Mouse (Mus musculus) CH12.LX (cell line): Measurements from ENCODE around the gene Hmga2. TPM values are rescaled to one million over a fixed set of nuclear protein-coding genes. Genes with fewer than 3 reads are reported as not detected.

Experiments
- DNase-seq: peaks from one replicate; pipeline ENCODE4 v3.0.0-alpha.2; 2013; ENCODE audit errors: extremely low read depth
- H3K27ac ChIP-seq: 2 replicates; pipeline ENCODE4 v1.5.1; 2012; ENCODE audit warnings: low read depth, mild to moderate bottlenecking, control low read depth, moderate library complexity; ENCODE audit not compliant: insufficient read depth
- H3K27me3 ChIP-seq: replicated peaks from 2 replicates; pipeline ENCODE3; 2012; ENCODE audit warnings: inconsistent platforms
- H3K36me3 ChIP-seq, 2 experiments: replicated peaks in 1 of 2; 2 replicates each; pipeline versions ENCODE3 to v1.6.1; 2012; ENCODE audit warnings: inconsistent platforms in 1 of 2, low read length in 1 of 2, mild to moderate bottlenecking in 1 of 2, mixed read lengths in 1 of 2, moderate library complexity in 1 of 2; ENCODE audit not compliant: control insufficient read depth in 1 of 2, insufficient read depth in 1 of 2
- H3K4me1 ChIP-seq, 2 experiments: 2 replicates each; pipeline ENCODE4 v1.6.1; 2012; ENCODE audit warnings: inconsistent platforms in 1 of 2, moderate library complexity in 1 of 2; ENCODE audit not compliant: insufficient read depth in 2 of 2, control insufficient read depth in 1 of 2
- H3K4me2 ChIP-seq: 2 replicates; pipeline ENCODE4 v1.6.1; 2012; ENCODE audit warnings: low read depth, mild to moderate bottlenecking, control low read depth; ENCODE audit not compliant: poor library complexity, insufficient read depth, severe bottlenecking
- H3K4me3 ChIP-seq, 3 experiments: fragments of 150-350 bp in 1 of 3; sonication (generic) in 1 of 3; replicated peaks in 1 of 3; 2 replicates each; pipeline versions ENCODE3 to v1.5.1; 2011 to 2012; ENCODE audit warnings: low read depth in 2 of 3, low read length in 2 of 3, mild to moderate bottlenecking in 2 of 3, moderate library complexity in 2 of 3, control low read depth in 1 of 3, improper control_type of control experiment in 1 of 3, inconsistent platforms in 1 of 3, mixed read lengths in 1 of 3; ENCODE audit not compliant: poor library complexity in 1 of 3
- H3K79me2 ChIP-seq: replicated peaks from 2 replicates; pipeline ENCODE4 v1.6.1; 2012; ENCODE audit warnings: mild to moderate bottlenecking, moderate library complexity; ENCODE audit not compliant: control insufficient read depth, poor library complexity, insufficient read depth, severe bottlenecking; ENCODE audit errors: extremely low read depth
- H3K9ac ChIP-seq: 2 replicates; pipeline ENCODE4 v1.6.1; 2012; ENCODE audit warnings: low read depth, mild to moderate bottlenecking, control low read depth, moderate library complexity; ENCODE audit not compliant: insufficient read depth
- H3K9me3 ChIP-seq: replicated peaks from 2 replicates; pipeline ENCODE3; 2012; ENCODE audit warnings: low read length, inconsistent platforms, mixed read lengths
- BHLHE40 ChIP-seq: IDR thresholded peaks from 2 replicates; pipeline ENCODE4 v1.6.1; 2011; ENCODE audit warnings: mild to moderate bottlenecking, low read depth, low read length, improper control_type of control experiment
- E2F4 ChIP-seq: IDR thresholded peaks from 2 replicates; pipeline ENCODE4 v1.6.1; 2011; ENCODE audit warnings: low read depth, low read length, improper control_type of control experiment; ENCODE audit not compliant: insufficient replicate concordance
- ETS1 ChIP-seq: conservative IDR thresholded peaks from 2 replicates; pipeline ENCODE4 v1.6.1; 2012; ENCODE audit warnings: low read depth, mild to moderate bottlenecking, inconsistent platforms, low read length, improper control_type of control experiment, moderate library complexity
- HCFC1 ChIP-seq: IDR thresholded peaks from 2 replicates; pipeline ENCODE4 v1.6.1; 2012; ENCODE audit warnings: low read depth, mild to moderate bottlenecking, inconsistent platforms, low read length, improper control_type of control experiment
- IRF4 ChIP-seq: IDR thresholded peaks from 2 replicates; pipeline ENCODE4 v1.6.1; 2014; ENCODE audit warnings: low read depth, mild to moderate bottlenecking, inconsistent platforms, low read length, improper control_type of control experiment
- MAFK ChIP-seq: IDR thresholded peaks from 2 replicates; pipeline ENCODE4 v1.6.1; 2011; ENCODE audit warnings: low read length, improper control_type of control experiment; ENCODE audit not compliant: insufficient replicate concordance
- NELFE ChIP-seq: IDR thresholded peaks from 2 replicates; pipeline ENCODE4 v1.6.1; 2011; ENCODE audit warnings: low read depth, low read length, improper control_type of control experiment
- POLR2AphosphoS2 ChIP-seq: IDR thresholded peaks from 2 replicates; pipeline ENCODE4 v1.6.1; 2011; ENCODE audit warnings: low read depth, low read length, improper control_type of control experiment
- RCOR1 ChIP-seq: conservative IDR thresholded peaks from 2 replicates; pipeline ENCODE4 v1.6.1; 2012; ENCODE audit warnings: low read depth, mild to moderate bottlenecking, inconsistent platforms, low read length, improper control_type of control experiment
- SMC3 ChIP-seq: IDR thresholded peaks from 2 replicates; pipeline ENCODE4 v1.6.1; 2011; ENCODE audit warnings: low read depth, low read length, improper control_type of control experiment
- TBP ChIP-seq: conservative IDR thresholded peaks from 2 replicates; pipeline ENCODE4 v1.6.1; 2011; ENCODE audit warnings: low read depth, low read length, improper control_type of control experiment
- TCF12 ChIP-seq: IDR thresholded peaks from 2 replicates; pipeline ENCODE4 v1.6.1; 2014; ENCODE audit warnings: low read depth, mild to moderate bottlenecking, inconsistent platforms, low read length, improper control_type of control experiment
- USF1 ChIP-seq: IDR thresholded peaks from 2 replicates; pipeline ENCODE4 v1.6.1; 2014; ENCODE audit warnings: low read depth, mild to moderate bottlenecking, inconsistent platforms, low read length, improper control_type of control experiment
- ZKSCAN1 ChIP-seq: IDR thresholded peaks from 2 replicates; pipeline ENCODE4 v1.6.1; 2012; ENCODE audit warnings: low read depth, inconsistent platforms, low read length, improper control_type of control experiment, borderline replicate concordance
- ZMIZ1 ChIP-seq: IDR thresholded peaks from 2 replicates; pipeline ENCODE4 v1.6.1; 2012; ENCODE audit warnings: low read depth, mild to moderate bottlenecking, inconsistent platforms, low read length, improper control_type of control experiment
- dilution Hi-C: fragments of 300-500 bp; cut with MboI; formaldehyde crosslinking; loops from 2 replicates; pipeline ENCODE4 v1.14.3; 2020; ENCODE audit warnings: low sequenced_read_pairs; ENCODE audit not compliant: extremely low pct_unique_long_range_greater_than_20kb, extremely low pct_ligation_motif_present
- in situ Hi-C: fragments of 300-500 bp; cut with MboI; formaldehyde crosslinking; loops from 3 replicates; pipeline ENCODE4 v1.14.3; 2019; ENCODE audit warnings: low sequenced_read_pairs, low pct_ligation_motif_present, low pct_unique_long_range_greater_than_20kb, mixed read lengths
- polyA plus RNA-seq: library from polyadenylated mRNA; unstranded; fragments of >175 nt; gene quantifications from 2 replicates; pipeline ENCODE4 v1.2.1, GENCODE M21; 2012; ENCODE audit warnings: low read depth; ENCODE audit not compliant: insufficient read length
- total RNA-seq, 2 experiments: library from RNA; depleted of rRNA; stranded (reverse); fragments of 300-350 nt in 1 of 2; fragments of >200 nt in 1 of 2; gene quantifications; 2 replicates each; pipeline ENCODE4 v1.2.3; 2012 to 2014

Gene Hmga2
- total and polyA plus RNA-seq, 3 experiments = not detected

DNA sequence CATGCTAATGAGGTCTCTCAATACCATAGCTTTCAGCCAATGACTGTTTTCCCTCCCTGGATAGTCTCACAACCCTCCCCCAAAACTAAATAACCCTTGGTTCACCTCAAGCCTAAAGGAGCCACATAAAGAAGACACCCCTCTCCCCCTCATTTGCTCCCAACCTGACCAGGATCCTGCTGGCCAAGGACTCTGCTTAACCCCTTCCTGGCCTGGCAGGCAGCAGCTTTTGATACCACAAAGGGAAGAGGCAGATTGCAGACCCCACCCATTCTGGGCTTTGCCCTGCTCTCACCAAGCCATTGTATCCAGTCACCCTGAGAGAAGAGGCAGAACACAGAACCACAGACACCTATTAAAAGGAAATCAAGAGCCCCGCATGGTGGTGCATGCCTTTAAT is 11.6 kb upstream of the Hmga2 start:
- Histone ChIP-seq H3K79me2 (no peaks in the 10 kb centered on the region), H3K27me3 (no peaks in the 10 kb centered on the region), H3K36me3 (no peaks in the 10 kb centered on the region), H3K4me3 (no peak overlapping the region), H3K9ac (no peak overlapping the region), H3K27ac (no peak overlapping the region), H3K4me2 (no peak overlapping the region), H3K4me1 (no peaks in the 10 kb centered on the region), H3K9me3 (peaks cover 68% of the 10 kb centered on the region)
- dilution Hi-C loops (no loop called here), in situ Hi-C loops (no loop called here)
- no peak for TF ChIP-seq ETS1
- no peak for TF ChIP-seq NELFE
- TF ChIP-seq RCOR1 = no peak
- no peak for TF ChIP-seq USF1
- no peak for TF ChIP-seq SMC3
- no peak for TF ChIP-seq ZKSCAN1
- no peak for TF ChIP-seq POLR2AphosphoS2
- TF ChIP-seq E2F4 = no peak
- no peak for TF ChIP-seq ZMIZ1
- TF ChIP-seq MAFK = no peak
- no peak for TF ChIP-seq TCF12
- DNase-seq = no peak

DNA sequence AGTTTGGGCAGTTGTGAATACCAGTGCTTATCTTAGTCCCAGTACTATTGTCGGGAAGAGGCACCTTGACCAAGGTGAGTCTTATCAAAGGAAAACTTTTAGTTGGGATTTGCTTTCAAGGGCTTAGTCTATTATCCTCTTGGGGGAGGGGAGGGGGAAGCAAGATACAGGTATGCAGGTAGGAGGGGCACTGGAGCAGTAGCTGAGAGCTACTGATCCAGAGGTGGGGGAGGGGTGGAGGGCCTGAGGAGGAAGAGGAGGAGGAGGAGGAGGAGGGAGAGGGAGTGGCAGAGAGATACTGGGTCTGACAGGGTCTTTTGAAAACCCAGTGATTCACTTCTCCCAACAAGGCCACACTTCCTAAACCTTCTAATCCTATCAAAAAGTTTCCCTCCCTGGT is 9.2 kb upstream of the Hmga2 start:
- Histone ChIP-seq H3K4me3 (no peak overlapping the region), H3K36me3 (no peaks in the 10 kb centered on the region), H3K9ac (no peak overlapping the region), H3K4me1 (no peaks in the 10 kb centered on the region)
- DNase-seq = no peak
- no peak for TF ChIP-seq RCOR1
- TF ChIP-seq TBP = no peak
- no peak for TF ChIP-seq BHLHE40
- no peak for TF ChIP-seq HCFC1
- no peak for TF ChIP-seq E2F4
- TF ChIP-seq, all 38 proteins: peak for 0
- Histone ChIP-seq H3K9me3 (peaks cover 66% of the 10 kb centered on the region), H3K79me2 (no peaks in the 10 kb centered on the region), H3K4me2 (no peak overlapping the region), H3K27me3 (no peaks in the 10 kb centered on the region), H3K27ac (no peak overlapping the region)
- in situ Hi-C loops = no loop called here
- dilution Hi-C loops = no loop called here

DNA sequence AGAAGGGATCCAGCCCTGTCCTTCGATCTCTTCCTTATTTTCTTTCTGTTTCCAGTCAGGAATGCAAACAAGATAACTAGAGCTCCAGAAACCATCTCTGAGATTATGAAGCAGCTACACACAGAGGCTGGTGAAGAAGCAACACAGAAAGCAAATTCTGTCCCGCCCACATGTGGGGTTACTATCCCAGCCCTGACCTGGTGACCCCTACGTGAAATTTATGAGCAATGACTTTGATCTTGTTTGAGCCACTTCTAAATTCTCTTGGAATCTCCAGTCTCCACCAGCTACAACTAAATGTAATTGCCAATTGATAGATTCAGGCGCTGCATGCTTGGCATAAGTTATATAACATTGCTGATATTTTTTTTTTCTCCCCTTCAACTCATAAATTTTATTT is 7.9 kb upstream of the Hmga2 start:
- DNase-seq = no peak
- dilution Hi-C loops (no loop called here), in situ Hi-C loops (no loop called here)
- no peaks in the 10 kb centered on the region for H3K27me3 ChIP-seq
- H3K27ac ChIP-seq = no peak overlapping the region
- no peaks in the 10 kb centered on the region for H3K79me2 ChIP-seq
- no peaks in the 10 kb centered on the region for H3K36me3 ChIP-seq
- no peaks in the 10 kb centered on the region for H3K4me1 ChIP-seq
- TF ChIP-seq IRF4 = no peak
- H3K9me3 ChIP-seq = peaks cover 57% of the 10 kb centered on the region
- H3K4me3 ChIP-seq = no peak overlapping the region
- no peak overlapping the region for H3K4me2 ChIP-seq
- H3K9ac ChIP-seq = no peak overlapping the region
